Mouse (Mus musculus) forebrain, postnatal 0 days (tissue): ENCODE results near the gene Nek6. TPM values are rescaled to one million over a fixed set of nuclear protein-coding genes. Genes with fewer than 3 reads are reported as not detected.

Experiments
- ATAC-seq: fragments of 200-750 bp; cut with Nextera tagmentation; 2 replicates; pipeline ENCODE4 v1.8.0; 2017; ENCODE audit warnings: mild to moderate bottlenecking, moderate library complexity
- DNase-seq: peaks from one replicate; pipeline ENCODE4 v3.0.0-alpha.2; 2015
- H3K27ac ChIP-seq: fragments of 300-500 bp; sonication (generic); 2 replicates; pipeline ENCODE4 v1.5.1; 2014; ENCODE audit warnings: low read depth, mild to moderate bottlenecking, antibody characterized with exemption, low read length, moderate library complexity, mixed read lengths
- H3K27me3 ChIP-seq: fragments of 300-500 bp; sonication (generic); 2 replicates; pipeline ENCODE4 v1.6.1; 2014; ENCODE audit warnings: mild to moderate bottlenecking, low read length, mixed read lengths; ENCODE audit not compliant: insufficient read depth
- H3K36me3 ChIP-seq: fragments of 300-500 bp; sonication (generic); 2 replicates; pipeline ENCODE4 v1.6.1; 2014; ENCODE audit warnings: mild to moderate bottlenecking, moderate library complexity; ENCODE audit not compliant: insufficient read depth
- H3K4me1 ChIP-seq: fragments of 300-500 bp; sonication (generic); 2 replicates; pipeline ENCODE4 v1.6.1; 2014; ENCODE audit warnings: antibody characterized with exemption; ENCODE audit not compliant: insufficient read depth
- H3K4me2 ChIP-seq: fragments of 300-500 bp; sonication (generic); 2 replicates; pipeline ENCODE4 v1.6.1; 2014; ENCODE audit warnings: low read depth, mild to moderate bottlenecking, moderate library complexity
- H3K4me3 ChIP-seq: fragments of 300-500 bp; sonication (generic); 2 replicates; pipeline ENCODE4 v1.5.1; 2014; ENCODE audit warnings: low read depth, low read length, mixed read lengths
- H3K9ac ChIP-seq: fragments of 300-500 bp; sonication (generic); 2 replicates; pipeline ENCODE4 v1.6.1; 2014; ENCODE audit warnings: mild to moderate bottlenecking
- H3K9me3 ChIP-seq: fragments of 300-500 bp; sonication (generic); 2 replicates; pipeline ENCODE4 v1.6.1; 2016; ENCODE audit warnings: low read length
- CTCF ChIP-seq: sonication (generic); IDR thresholded peaks from 2 replicates; pipeline ENCODE4 v1.5.1; 2016; ENCODE audit warnings: antibody characterized with exemption, control low read depth, low read depth
- WGBS: fragments of 180-500 bp; shearing (Covaris S2); extraction: QIAGEN DNeasy Blood & Tissue Kit; methylation state at CpG from one replicate; pipeline ENCODE4 v1.1.7; 2014; 5-methylcytosine and 5-hydroxymethylcytosine counted together
- polyA plus RNA-seq: library from polyadenylated mRNA; unstranded; fragments of >200 nt; fragmentation: Nextera tagmentation; extraction: Ambion mirVana; gene quantifications from 2 replicates; pipeline ENCODE4 v1.2.1, GENCODE M21; 2015
- total RNA-seq: library from RNA; depleted of rRNA; stranded (reverse); fragments of >200 nt; gene quantifications from 2 replicates; pipeline ENCODE4 v1.2.3, GENCODE M21; 2014

Gene Nek6
- total and polyA plus RNA-seq, 2 experiments from 2014 or later, result 21.0 to 69.3 TPM

- TF ChIP-seq CTCF, result no peak
- no peak for DNase-seq
- Histone ChIP-seq H3K27me3 (no peaks in the 10 kb centered on the region), H3K4me3 (no peak overlapping the region), H3K27ac (no peak overlapping the region), H3K36me3 (no peaks in the 10 kb centered on the region), H3K9me3 (no peaks in the 10 kb centered on the region), H3K4me2 (no peak overlapping the region), H3K9ac (no peak overlapping the region), H3K4me1 (peaks cover 4% of the 10 kb centered on the region; the same call in 1 of the 2 replicates)
- 87% methylated on average over 8 of the region's 8 CpGs for WGBS
- ATAC-seq, result no peak
Observed at GRCm38 (mm10) chr2:38536331-38536731, 24.9 kb downstream of the Nek6 start.

- Histone ChIP-seq H3K36me3 (no peaks in the 10 kb centered on the region), H3K27me3 (no peaks in the 10 kb centered on the region), H3K4me3 (no peak overlapping the region), H3K9ac (no peak overlapping the region), H3K9me3 (no peaks in the 10 kb centered on the region), H3K27ac (no peak overlapping the region), H3K4me2 (no peak overlapping the region), H3K4me1 (peaks cover 4% of the 10 kb centered on the region; the same call in 1 of the 2 replicates)
- DNase-seq (no peak), ATAC-seq (peak; percentile 51)
- no peak for TF ChIP-seq CTCF
- WGBS, result 53% methylated on average over 9 of the region's 9 CpGs
Observed at GRCm38 (mm10) chr2:38539677-38540076, 28.2 kb downstream of the Nek6 start.

GRCm38 (mm10) chr2:38540666-38541065 is 29.2 kb downstream of the Nek6 start:
- H3K27ac ChIP-seq, result no peak overlapping the region
- ATAC-seq (no peak), DNase-seq (no peak)
- H3K4me2 ChIP-seq, result no peak overlapping the region
- H3K4me3 ChIP-seq, result no peak overlapping the region
- no peaks in the 10 kb centered on the region for H3K36me3 ChIP-seq
- no peaks in the 10 kb centered on the region for H3K27me3 ChIP-seq
- no peaks in the 10 kb centered on the region for H3K9me3 ChIP-seq
- WGBS, result 74% methylated on average over 6 of the region's 6 CpGs
- no peak for TF ChIP-seq CTCF
- H3K9ac ChIP-seq, result no peak overlapping the region
- peaks cover 4% of the 10 kb centered on the region; the same call in 1 of the 2 replicates for H3K4me1 ChIP-seq

- no peaks in the 10 kb centered on the region for H3K27me3 ChIP-seq
- no peak for DNase-seq
- no peak overlapping the region for H3K4me2 ChIP-seq
- WGBS, result 93% methylated on average over 3 of the region's 3 CpGs
- H3K9me3 ChIP-seq, result no peaks in the 10 kb centered on the region
- H3K36me3 ChIP-seq, result no peaks in the 10 kb centered on the region
- ATAC-seq, result no peak
- no peak overlapping the region for H3K9ac ChIP-seq
- H3K4me3 ChIP-seq, result no peak overlapping the region
- no peak overlapping the region for H3K27ac ChIP-seq
- H3K4me1 ChIP-seq, result peaks cover 4% of the 10 kb centered on the region; the same call in 1 of the 2 replicates
- TF ChIP-seq CTCF, result no peak
Observed at GRCm38 (mm10) chr2:38541101-38541500, 29.7 kb downstream of the Nek6 start.

GRCm38 (mm10) chr2:38541570-38541969 is 30.1 kb downstream of the Nek6 start:
- 67% methylated on average over 1 of the region's 1 CpGs for WGBS
- Histone ChIP-seq H3K36me3 (no peaks in the 10 kb centered on the region), H3K27me3 (no peaks in the 10 kb centered on the region), H3K9me3 (no peaks in the 10 kb centered on the region), H3K9ac (no peak overlapping the region), H3K4me1 (peaks cover 4% of the 10 kb centered on the region; the same call in 1 of the 2 replicates), H3K4me2 (no peak overlapping the region), H3K27ac (no peak overlapping the region), H3K4me3 (no peak overlapping the region)
- TF ChIP-seq CTCF, result no peak
- no peak for ATAC-seq
- no peak for DNase-seq

GRCm38 (mm10) chr2:38542366-38542765 is 30.9 kb downstream of the Nek6 start:
- peaks cover 4% of the 10 kb centered on the region; the same call in 1 of the 2 replicates for H3K4me1 ChIP-seq
- H3K27me3 ChIP-seq, result no peaks in the 10 kb centered on the region
- no peak overlapping the region for H3K4me3 ChIP-seq
- ATAC-seq, result no peak
- no peaks in the 10 kb centered on the region for H3K36me3 ChIP-seq
- 61% methylated on average over 1 of the region's 1 CpGs for WGBS
- no peak overlapping the region for H3K27ac ChIP-seq
- TF ChIP-seq CTCF, result no peak
- DNase-seq, result no peak
- no peak overlapping the region for H3K9ac ChIP-seq
- no peak overlapping the region for H3K4me2 ChIP-seq
- H3K9me3 ChIP-seq, result no peaks in the 10 kb centered on the region

- no peak for DNase-seq
- Histone ChIP-seq H3K4me3 (no peak overlapping the region), H3K9me3 (no peaks in the 10 kb centered on the region), H3K4me2 (no peak overlapping the region), H3K9ac (no peak overlapping the region), H3K36me3 (no peaks in the 10 kb centered on the region), H3K27ac (no peak overlapping the region), H3K27me3 (no peaks in the 10 kb centered on the region), H3K4me1 (peaks cover 4% of the 10 kb centered on the region; the same call in 1 of the 2 replicates)
- ATAC-seq, result no peak
- 83% methylated on average over 2 of the region's 2 CpGs for WGBS
- TF ChIP-seq CTCF, result no peak
Observed at GRCm38 (mm10) chr2:38543158-38543557, 31.7 kb downstream of the Nek6 start.
